Mouse (Mus musculus): Measurements from ENCODE around the gene Pisd.

DNA sequence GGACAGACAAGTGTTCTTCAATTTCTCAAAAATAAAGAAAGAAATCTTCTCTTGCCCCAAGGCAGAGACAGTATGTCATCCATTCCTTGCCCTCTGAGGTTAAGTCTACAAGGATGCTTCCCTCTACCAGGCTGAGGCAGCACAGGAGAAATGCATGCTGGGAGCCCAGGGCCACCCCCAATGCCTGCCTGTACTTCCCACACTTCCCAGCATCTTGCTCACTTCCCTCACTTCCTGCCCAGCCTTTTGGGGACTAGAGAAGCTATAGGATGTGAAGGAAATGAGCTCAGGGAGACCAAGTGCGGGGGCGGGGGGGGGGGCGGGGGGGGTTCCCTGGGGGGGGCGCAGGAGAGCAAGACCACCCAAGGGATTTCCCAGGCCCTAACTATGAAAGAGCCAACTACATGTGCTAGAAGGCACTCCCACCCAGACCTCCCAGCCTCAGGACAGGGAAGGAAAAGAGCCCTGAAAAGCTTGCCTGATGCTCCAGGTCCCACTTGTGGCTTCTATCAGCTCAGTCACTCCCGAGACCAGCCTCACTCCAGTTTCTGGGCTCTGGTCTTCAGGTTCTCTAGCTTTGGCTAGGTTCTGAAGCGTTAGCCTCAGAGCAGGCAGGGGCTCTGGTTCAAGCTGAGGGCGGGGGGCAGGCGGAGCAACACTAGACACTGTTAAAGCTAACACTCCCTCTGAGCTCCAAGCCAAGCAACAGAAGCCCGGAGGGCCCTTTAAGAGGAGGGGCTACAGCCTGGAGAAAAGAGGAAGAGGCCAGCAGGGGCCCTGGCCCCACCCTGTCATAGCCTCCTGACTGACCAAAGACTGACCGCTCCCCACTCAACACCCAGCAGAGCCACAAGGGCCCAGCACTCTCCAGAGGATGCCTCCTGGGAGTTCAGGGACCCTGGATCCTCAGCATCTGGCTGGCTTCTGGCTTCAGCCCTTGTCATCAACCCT is 39.5 kb downstream of the Pisd start:
- TF ChIP-seq CTCF (IDR thresholded peaks at IDR 0.05; ENCODE audit: control insufficient read depth, insufficient read depth, insufficient replicate concordance, low read depth, low read length) (no peak), POLR2A (IDR thresholded peaks at IDR 0.05; ENCODE audit: control insufficient read depth, low read depth, low read length) (no peak)
